Mouse (Mus musculus) common myeloid progenitor, adult 5-6 weeks (primary cell): ENCODE results near the gene Adam22. TPM values are rescaled to one million over a fixed set of nuclear protein-coding genes. Genes with fewer than 3 reads are reported as not detected.
"Not testable (repeated sequence)": the region's sequence is repeated elsewhere in the genome, so short reads cannot be mapped to it uniquely, and the experiment has no call there.

Experiments used
- ATAC-seq: replicated peaks from 2 replicates; pipeline ENCODE4 v1.8.0; 2016; ENCODE audit warnings: low read depth, mild to moderate bottlenecking, moderate TSS enrichment, inconsistent platforms; ENCODE audit not compliant: poor library complexity, severe bottlenecking
- total RNA-seq: library from RNA; stranded (forward); fragments of 200-1000, 187-1606 nt; gene quantifications from 2 replicates; pipeline ENCODE4 v1.2.3, GENCODE M21; 2017

Adam22 gene
- total RNA-seq, 1 experiment from 2014 or later: 1.7 TPM

GRCm38 (mm10) chr5:8184992-8185391, 183.0 kb downstream of the Adam22 start:
- ATAC-seq: not testable (repeated sequence)

DNA sequence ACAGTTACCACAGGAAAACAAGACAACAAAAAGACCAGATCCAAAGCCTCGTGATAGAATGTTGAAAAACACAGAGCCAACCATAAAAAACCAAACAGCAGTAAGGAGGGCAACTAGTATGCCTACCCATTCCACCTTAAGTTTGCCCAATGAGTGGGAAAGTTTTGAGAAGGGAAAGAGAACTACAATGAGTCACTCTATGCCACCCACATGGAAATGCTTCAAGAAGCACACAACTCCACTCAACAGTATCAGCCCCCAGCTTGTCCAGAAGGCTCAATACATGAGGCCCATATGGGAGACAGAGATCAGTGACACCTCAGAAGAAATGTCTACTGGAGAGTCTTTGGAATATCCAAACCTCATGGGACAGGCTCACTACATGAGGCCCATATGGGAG, 187.3 kb downstream of the Adam22 start:
- no peak for ATAC-seq

GRCm38 (mm10) chr5:8178111-8178510, 189.8 kb downstream of the Adam22 start:
- ATAC-seq: no peak

- ATAC-seq: peak; percentile 74; the same call in 1 of the 2 replicates
Observed at GRCm38 (mm10) chr5:8164773-8165172, 203.2 kb downstream of the Adam22 start.

DNA sequence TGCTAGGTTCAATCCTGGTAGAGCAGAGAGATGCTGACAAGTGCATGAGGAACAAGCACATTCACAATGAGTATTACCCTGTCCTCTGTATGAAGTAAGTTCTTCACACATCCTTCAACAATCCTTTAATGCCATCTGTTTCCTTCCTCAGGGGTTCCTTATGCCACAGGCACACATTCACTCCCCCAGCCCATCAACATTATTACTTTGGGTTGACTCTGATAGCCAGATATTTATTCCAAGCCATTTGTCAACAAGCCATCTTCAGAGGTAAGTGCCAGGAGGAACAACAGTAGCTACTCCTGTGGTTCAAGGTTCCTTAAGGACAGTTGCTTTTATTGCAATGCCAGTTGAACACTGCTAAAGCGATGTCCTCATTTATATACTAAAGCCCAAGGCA, 216.3 kb downstream of the Adam22 start:
- ATAC-seq: no peak

DNA sequence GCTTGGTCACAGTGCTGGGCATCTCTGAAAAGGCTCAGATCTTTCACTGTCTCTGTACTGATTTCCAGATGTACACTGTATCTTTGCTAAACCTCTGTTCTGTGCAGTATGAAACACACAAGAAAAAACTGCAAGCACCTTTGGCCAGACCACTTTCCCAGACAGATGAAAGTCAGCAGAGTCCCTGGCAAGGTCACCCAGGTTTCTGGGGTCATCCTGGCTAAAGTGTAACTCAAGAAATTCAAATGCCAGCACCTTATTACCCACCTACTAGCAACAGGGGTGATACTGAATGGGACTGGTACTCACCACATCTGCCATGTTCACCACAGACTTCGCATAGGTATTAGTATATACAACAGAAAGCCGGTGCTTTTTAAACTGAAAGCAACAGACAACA, 221.8 kb downstream of the Adam22 start:
- no peak for ATAC-seq

DNA sequence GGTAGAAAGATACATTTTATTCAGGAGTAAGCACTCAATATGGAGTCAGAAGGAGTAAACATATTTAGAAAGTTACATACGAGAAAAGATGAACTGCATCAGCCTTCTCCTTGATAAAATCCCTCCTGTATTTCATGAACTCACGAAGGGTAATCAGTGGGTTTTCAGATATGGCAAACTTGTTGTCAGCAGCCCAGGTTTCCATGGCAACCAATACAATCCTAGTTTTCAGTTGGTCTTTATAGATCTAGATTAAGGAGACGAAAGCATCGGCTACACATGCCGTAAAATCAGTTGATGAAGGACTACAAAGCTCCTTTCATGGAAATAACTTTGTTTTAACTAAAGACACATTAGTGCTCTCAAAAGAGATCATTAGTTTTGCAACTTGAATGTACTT, 222.5 kb downstream of the Adam22 start:
- no peak for ATAC-seq

DNA sequence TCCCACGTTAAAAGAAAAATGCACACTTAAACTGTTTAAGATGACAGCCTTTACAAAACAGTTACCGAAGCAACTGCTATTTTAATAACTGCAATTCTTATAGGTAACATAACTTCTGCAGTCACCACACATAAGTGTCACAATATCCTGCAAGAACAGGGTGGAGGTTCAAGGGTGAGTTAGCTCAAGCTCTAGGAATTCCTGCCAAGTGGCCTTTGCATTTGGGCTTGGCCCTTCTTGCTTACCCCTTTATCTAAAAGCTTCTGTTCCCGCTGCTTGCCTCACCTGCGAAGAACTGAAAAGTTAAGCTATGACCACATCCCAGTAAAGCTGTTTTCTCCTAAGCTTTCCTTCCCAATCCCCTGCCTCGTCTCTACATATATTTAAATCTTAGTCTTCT, 235.4 kb downstream of the Adam22 start:
- no peak for ATAC-seq

DNA sequence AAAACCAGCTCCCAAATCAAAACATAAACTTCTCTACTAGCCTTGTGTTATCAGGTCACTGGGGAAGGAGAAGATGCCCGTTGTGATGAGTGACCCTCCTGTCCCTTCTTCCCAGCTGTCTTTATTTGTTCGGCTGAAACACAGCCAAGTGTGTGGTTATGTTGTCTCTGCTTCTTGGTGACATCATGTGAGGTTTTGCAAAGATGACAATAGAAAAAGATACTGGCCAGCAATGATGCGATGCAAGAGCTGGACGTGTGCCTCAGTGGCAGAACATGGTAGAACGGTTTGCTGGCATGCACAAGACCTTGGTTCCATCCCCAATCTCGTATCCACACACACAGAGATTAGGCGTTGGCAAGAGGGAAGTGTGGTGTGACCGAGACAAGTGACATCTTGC, 236.0 kb downstream of the Adam22 start:
- ATAC-seq: no peak

GRCm38 (mm10) chr5:8129750-8130149, 238.2 kb downstream of the Adam22 start:
- ATAC-seq: no peak

DNA sequence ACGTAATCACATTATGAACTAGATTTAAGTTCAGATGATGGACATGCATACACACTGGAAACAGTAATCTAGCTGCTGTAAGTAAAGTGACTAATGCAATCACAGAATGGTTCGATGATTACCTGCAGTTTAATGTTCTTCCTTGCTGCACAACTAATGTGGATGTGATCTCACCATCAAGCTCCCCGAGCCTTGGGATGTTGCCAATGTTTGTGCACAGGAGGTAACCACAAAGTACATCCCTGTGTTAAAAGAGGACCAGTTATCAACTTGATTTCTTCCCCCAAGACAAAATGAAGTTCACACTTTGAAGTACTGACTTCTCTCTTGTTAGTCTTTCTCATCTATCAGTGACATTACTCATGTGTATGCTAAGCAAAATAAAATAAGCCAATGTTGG, 247.0 kb downstream of the Adam22 start:
- ATAC-seq: no peak

DNA sequence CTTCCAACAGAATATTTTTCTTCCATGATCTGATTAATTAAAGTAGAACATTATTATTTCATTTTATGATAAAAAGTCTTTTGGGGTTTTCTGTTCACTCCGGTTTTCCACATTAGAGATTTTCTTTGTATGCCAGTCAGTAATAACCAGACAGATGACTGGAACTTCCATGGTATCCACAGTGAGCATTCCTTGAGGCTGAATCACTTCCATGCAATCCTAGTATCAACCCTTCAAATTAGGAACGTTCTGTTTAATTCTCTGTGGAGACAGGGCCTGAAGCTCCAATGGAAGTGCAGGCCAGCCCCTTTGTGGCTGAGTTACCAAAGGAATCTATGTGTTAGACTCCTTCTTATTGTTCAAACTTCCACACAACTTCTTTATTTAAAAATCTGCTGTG, 247.9 kb downstream of the Adam22 start:
- no peak for ATAC-seq

GRCm38 (mm10) chr5:8116561-8117168, 251.3 kb downstream of the Adam22 start:
- ATAC-seq: no peak

DNA sequence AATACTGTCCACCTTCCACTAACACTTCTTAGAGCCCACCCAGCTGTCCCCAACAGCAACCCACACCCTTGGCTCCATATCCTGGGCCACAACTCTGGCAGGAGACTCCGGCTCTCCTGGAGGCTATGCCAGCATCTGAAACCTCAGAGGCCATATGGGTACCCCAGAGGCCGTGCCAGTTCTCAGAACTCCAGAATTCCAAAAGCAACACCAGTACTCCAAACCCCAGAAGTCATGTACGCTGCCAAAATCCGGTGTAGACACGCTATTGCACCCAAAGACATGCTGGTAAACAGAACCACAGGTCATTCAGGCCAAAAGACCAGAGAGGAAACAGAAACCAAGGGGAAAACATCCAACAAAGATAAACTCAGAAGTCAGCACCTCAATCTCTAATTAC, 255.7 kb downstream of the Adam22 start:
- ATAC-seq: no peak

GRCm38 (mm10) chr5:8111691-8112090, 256.3 kb downstream of the Adam22 start:
- no peak for ATAC-seq

DNA sequence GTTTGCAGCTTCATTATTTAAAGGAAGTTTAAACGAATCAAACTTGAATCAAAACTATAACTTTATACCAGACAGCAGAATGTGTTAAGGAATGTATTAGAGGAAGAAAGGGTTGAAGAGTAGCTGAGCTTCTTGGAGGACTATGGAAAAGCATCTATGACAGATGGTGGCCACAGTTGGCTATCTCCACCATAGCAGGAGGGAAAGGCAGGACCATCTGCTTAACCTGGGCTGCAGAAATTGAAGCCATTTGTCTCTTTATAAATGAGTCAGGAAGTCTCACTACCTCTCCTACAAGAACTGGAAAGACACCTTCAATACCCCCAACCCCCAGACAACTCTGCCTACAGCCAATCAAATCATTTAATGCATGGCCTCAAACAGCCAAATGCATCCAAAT, 272.3 kb downstream of the Adam22 start:
- ATAC-seq: no peak

DNA sequence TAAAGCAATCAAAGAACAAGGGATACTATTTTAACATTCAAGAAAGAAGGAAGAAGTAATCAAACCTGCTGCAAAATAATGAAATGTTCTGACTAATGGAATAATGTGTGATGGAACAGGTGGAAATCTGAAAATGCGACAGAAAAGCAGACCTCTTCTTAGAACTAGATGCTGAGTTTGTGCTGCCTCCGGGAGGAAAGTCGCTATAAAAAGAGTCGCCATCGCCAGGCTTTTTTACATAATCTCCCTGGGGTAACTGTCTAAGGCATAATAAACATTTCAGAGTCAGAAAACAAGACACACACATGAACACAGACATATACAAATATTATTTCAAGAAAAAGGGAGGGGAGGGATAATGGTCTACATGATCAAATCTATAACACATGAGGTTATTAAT, 273.0 kb downstream of the Adam22 start:
- ATAC-seq: no peak

GRCm38 (mm10) chr5:8088147-8088546, 279.8 kb downstream of the Adam22 start:
- no peak for ATAC-seq

- no peak for ATAC-seq
Observed at GRCm38 (mm10) chr5:8085661-8086060, 282.3 kb downstream of the Adam22 start.

GRCm38 (mm10) chr5:8082800-8083509, 285.0 kb downstream of the Adam22 start:
- peak; percentile 94 for ATAC-seq

- no peak for ATAC-seq
Observed at GRCm38 (mm10) chr5:8077481-8077880, 290.5 kb downstream of the Adam22 start.
